Mouse (Mus musculus) v-Abl transformed pro-B cells (cell line): ENCODE results near the gene Tex37.

Experiments
- in situ Hi-C, 2 experiments: fragments of 400-800 bp; cut with MboI; formaldehyde crosslinking; loops; one replicate each; pipeline ENCODE4 v1.15.1; 2025; ENCODE audit not compliant: unreplicated experiment in 2 of 2

Tex37 gene

GRCm38 (mm10) chr6:70899594-70900003 lies 19.1 kb downstream of the Tex37 start:
- in situ Hi-C loops, result loop anchor here (10.0 to 25.0 kb wide), 3 partner anchors 713 to 988 kb away; no protein-coding TSS in a partner anchor

DNA sequence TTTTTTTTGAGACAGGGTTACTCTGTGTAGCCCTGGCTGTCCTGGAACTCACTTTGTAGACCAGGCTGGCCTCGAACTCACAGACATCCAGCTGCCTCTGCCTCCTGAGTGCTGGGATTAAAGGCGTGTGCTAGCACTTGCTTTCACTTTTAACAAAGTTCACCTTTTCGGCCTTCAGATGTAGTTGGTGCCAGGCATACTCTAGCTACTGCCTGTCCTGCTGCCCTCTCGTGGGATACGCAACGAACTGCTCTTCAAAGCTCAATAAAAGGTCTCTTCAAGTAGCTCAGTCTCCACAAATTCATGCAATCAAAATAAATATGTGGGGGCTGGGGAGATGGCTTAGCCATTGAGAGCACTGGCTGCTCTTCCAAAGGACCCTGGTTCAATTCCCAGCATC lies 20.6 kb downstream of the Tex37 start:
- in situ Hi-C loops, result loop anchor here (10.0 to 25.0 kb wide), 2 partner anchors 714 to 717 kb away; no protein-coding TSS in a partner anchor

DNA sequence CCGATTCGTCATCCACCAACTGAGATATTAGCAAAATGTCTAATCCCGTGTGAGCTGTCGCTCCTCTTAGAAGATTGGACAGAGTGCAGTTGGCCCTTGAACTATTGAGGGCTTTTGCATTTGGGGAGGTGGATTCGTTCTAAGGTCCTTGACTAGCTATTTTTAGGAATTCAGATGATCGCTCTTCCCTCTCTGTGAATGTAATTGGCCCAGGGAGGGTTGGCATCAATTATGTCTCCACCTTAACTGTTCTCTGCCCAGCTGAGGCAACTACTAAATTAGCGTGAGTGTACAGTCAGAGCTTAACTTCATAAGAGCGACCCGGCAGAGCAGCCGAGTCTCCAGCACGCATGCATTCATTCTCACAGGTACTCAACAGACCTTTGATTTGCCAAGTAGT lies 30.7 kb downstream of the Tex37 start:
- in situ Hi-C loops, result loop anchor here in 1 of 2 experiments (10.0 to 25.0 kb wide), 2 partner anchors 237 to 724 kb away; no protein-coding TSS in a partner anchor

DNA sequence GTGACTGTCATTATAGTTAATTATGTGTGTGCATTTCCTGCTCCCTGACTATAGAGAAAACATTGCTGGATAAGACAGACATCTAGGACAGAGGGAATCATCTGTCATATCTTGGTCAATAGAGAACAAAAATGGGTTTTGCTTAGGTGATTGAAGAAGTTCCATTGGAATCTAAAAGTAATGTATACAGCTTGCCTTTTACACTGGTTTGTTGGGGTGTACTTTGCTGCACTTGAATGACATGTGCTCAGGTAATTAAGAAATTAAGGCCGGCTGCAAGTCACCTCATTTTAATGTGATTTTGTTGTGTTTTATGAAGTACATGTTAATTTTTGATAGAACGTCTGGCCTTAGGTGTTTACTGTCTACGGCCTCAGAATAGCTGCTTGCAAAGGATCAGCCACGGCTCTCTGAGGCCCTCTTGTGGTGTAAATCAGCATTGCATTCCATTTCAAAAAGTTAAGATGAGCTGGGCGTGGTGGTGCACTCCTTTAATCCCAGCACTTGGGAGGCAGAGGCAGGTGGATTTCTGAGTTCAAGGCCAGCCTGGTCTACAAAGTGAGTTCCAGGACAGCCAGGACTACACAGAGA lies 37.9 kb downstream of the Tex37 start:
- in situ Hi-C loops, result loop anchor here in 1 of 2 experiments (10.0 to 25.0 kb wide), 2 partner anchors 244 to 731 kb away; no protein-coding TSS in a partner anchor

DNA sequence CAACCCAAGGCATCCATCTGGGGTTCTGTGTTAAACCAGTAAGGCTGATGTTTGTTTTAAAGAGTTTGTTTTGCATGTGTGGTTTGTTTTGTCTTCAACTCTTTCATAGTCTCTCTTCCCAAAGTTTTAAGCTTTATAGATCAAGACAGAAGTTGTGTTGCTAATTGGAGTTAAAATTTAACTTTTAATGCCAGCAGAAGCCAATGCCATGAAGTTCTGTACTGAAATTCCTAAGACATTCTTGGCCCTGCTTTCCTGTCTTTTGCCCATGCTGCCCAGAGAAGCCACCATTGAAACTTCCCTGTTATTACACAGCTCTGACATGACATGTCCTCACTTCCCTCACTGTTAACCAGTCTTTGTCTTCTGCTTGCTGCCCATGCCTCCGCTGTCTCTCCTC lies 43.7 kb downstream of the Tex37 start:
- in situ Hi-C loops, result loop anchor here (5.0 to 25.0 kb wide), 3 partner anchors 58 to 737 kb away; no protein-coding TSS in a partner anchor

DNA sequence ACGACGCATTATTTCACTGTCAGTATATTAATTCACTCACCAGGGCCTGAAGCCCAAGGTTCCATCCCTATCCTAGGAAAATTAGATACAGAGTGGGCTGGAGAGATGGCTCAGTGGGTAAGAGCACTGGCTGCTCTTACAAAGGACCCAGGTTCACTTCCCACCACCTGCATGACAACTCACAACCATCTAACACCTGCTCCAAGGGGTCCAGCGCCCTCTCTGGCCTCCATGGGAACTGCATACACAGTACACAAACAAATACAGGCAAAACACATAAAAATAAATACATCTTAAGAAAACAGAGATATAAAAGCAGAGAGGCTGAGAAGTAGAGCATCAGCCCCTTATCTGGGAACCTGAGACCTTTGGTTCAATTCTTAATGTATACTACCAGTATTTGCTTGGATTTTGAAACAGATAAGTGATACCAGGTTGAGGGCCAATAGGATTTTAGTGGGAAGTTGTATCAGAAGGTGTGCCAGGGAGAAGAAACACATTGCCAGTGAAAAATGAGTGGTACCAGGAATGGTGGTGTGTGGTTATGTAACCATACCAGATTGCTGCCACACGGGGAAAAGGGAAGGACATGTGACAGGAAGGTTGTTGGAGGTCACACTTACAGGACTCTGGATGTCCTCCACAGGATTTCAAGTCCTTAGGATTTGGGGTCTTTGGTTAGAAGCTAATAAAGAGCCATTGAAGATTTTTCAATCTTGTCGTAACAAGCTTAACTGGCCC lies 44.5 kb downstream of the Tex37 start:
- in situ Hi-C loops, result no loop called here

DNA sequence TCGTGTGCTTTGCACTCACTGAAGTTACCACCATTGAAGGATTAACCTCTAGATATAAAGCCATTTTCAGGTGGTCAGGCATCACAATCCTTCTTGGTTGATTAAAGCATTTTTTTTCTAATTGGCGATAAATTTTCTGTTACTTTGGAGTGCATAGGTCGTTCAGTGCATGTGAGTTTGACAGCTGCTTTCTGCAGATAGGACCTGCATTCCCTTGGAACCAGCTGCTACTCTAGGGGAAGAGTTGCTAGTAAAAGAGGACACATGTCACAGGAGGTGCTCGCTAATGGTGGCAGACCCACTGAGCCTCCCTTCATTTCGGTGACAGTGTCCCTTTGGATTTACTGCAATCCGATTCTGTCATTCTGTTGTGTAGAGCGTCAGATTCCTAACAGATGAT lies 46.2 kb downstream of the Tex37 start:
- in situ Hi-C loops, result no loop called here

- in situ Hi-C loops, result no loop called here
These were observed 46.6 kb downstream of the Tex37 start for GRCm38 (mm10) chr6:70872128-70872527.

DNA sequence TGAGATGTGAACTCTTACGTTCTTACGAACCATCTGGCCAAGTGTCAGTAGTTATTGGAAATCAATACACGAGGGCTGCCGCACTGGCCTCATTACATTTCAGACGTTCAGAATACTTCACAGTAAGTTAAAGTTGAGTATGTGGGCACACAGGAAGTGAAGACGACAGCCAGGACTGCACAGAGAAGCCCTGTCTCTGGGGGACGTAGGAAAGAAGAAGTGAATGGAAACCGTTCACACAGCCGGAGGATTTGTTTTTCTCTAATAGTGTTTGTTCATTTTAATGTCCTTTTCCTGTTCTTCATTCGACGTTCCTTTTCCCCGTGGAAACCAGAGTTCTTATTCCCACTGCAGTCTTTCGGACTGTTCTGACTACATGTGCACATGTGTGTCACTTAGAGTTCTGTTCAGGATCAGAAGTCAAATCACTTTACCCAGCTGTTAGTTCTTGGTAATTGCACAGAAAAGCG lies 47.2 kb downstream of the Tex37 start:
- in situ Hi-C loops, result no loop called here

- in situ Hi-C loops, result no loop called here
These were observed 51.4 kb downstream of the Tex37 start for GRCm38 (mm10) chr6:70867297-70867696.

DNA sequence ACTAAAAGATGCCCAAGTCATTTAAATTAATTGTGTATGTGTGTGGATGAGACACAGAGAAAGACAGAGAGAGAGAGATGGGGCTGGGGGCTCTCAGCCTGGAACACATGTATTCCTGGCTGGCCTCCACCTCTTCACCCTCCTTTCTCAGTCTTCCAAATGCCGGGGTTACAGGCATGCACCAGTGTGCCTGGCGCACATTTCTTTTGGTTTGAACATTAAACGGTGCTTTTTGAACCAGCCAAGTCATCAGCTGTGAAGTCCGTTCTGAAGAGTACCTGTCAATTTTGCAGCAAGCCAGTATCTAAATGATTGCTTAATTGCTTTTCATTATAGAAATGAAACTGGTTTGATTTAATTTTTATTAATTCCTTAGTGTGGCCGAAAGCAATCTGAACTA lies 52.0 kb downstream of the Tex37 start:
- in situ Hi-C loops, result no loop called here

DNA sequence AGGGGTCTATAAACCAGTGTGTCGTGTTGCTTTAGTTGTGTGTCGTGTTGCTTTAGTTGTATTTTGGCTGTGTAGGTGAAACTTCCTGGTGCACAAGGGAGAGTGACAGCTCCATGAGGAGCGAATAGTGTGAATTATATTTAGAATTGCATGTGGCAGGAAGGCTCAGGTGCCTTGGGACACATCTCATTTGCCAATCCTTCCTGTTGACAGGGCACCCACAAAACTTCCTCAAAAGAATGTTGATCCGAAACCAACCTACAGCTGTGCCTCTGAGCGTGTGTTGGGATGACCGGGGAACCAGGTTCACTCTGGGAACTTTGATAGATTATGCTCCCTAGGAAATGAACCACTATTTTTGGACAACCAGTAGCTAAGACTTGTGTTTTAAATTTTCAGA lies 54.4 kb downstream of the Tex37 start:
- in situ Hi-C loops, result loop anchor here in 1 of 2 experiments (5.0 kb wide), 1 partner anchor 142 kb away; no protein-coding TSS in a partner anchor
